Mouse (Mus musculus) heart, postnatal 4 days (tissue): ENCODE results near the gene Lrmda. TPM values are rescaled to one million over a fixed set of nuclear protein-coding genes. Genes with fewer than 3 reads are reported as not detected.

Experiments used
- DNase-seq: peaks from one replicate; pipeline ENCODE4 v3.0.0; 2021
- microRNA-seq, 2 experiments: library from miRNA; unstranded; fragments of <30 nt; microRNA quantifications; one replicate each; pipeline ENCODE4 v1.2.0; 2021 to 2022
- total RNA-seq, 2 experiments: library from RNA; stranded (reverse); gene quantifications; 2 replicates each; pipeline ENCODE4 v1.2.3; 2021

Lrmda gene
- total RNA-seq, 2 experiments from 2014 or later = 0.68 to 1.5 TPM

- DNase-seq = no peak
Observed at GRCm38 (mm10) chr14:23084797-23085196, 1065.3 kb downstream of the Lrmda start.

DNA sequence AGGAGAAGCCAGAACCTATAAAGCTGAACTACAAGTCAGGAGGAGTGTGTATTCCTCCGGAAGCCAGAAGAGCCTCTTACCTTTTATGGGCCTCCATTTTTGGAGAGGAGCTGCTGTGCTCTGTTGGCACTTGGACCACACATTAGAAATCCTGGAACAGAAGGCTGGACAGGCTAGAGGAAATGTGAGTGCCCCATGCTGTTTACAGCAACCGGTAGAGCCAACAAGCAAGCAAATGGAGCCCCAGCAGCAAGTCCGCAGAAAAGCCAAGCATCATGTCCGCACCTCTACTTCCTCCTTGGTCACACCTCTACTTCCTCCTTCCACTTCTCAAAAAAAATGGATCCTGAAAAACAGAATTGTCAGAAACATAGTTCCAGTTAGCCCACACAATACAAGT lies 1073.8 kb downstream of the Lrmda start:
- no peak for DNase-seq

- DNase-seq = no peak
Observed at GRCm38 (mm10) chr14:23094546-23095157, 1075.1 kb downstream of the Lrmda start.

DNA sequence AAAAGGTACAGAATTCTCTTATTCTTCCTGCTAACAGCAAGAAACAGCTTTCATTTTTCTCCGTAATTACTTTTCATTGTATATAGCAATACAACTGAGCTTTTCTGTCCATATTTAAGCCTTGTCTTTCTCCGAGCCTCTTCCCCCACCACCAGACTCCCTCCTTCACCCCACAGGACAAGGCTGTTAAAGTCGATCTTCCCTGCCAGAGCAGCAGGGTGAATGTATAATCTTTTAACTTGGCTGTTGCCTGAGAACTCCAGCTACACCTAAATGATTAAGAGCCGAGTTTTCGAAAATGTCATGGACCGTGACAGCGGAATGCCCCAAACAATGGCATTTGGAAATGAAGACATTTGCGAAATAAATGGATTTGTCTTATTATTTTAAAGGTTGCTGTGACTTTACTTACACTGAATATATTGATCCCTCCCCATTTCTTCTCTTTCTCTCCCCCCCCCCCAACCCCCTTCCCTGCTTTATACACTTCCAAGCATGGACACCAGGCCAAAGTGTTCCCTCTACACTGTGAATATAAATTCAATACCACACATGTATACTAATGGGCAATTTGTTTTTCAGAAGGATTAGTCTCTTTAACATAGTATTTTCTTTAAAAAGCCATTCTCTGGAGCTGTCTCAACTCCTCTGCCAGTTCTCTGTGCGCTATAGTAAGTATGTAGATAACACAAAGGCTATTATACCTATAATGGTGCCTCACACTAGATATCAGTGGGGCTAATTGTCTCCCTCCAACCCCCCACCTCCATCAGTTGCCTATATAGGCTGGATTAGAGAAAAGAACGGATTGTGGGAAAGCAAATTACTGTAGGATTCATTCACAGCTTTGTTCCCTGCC lies 1075.9 kb downstream of the Lrmda start:
- no peak for DNase-seq

- DNase-seq = no peak
Observed at GRCm38 (mm10) chr14:23096017-23096336, 1076.5 kb downstream of the Lrmda start.

- DNase-seq = no peak
Observed at GRCm38 (mm10) chr14:23096405-23096804, 1076.9 kb downstream of the Lrmda start.

Small RNA genes lying within 50 kb of the gene (microRNA-seq; reads per million reads assigned to microRNA genes)
- gene Gm27532 = 0 reads per million in 2 experiments

Other genes starting within 250 kb of the Lrmda start
- gene Vdac2, start 194.5 kb upstream of the Lrmda start, total RNA-seq = 100 to 1,000 TPM; 606 to 622 TPM
- gene Comtd1, start 170.7 kb upstream of the Lrmda start, total RNA-seq = 10 to 100 TPM; 16.9 to 25.9 TPM
- 1 to 10 TPM; 2.5 to 3.3 TPM for gene Zfp503, start 30.1 kb upstream of the Lrmda start, total RNA-seq